Mouse (Mus musculus): ENCODE data around the gene Hoxd3.

DNA sequence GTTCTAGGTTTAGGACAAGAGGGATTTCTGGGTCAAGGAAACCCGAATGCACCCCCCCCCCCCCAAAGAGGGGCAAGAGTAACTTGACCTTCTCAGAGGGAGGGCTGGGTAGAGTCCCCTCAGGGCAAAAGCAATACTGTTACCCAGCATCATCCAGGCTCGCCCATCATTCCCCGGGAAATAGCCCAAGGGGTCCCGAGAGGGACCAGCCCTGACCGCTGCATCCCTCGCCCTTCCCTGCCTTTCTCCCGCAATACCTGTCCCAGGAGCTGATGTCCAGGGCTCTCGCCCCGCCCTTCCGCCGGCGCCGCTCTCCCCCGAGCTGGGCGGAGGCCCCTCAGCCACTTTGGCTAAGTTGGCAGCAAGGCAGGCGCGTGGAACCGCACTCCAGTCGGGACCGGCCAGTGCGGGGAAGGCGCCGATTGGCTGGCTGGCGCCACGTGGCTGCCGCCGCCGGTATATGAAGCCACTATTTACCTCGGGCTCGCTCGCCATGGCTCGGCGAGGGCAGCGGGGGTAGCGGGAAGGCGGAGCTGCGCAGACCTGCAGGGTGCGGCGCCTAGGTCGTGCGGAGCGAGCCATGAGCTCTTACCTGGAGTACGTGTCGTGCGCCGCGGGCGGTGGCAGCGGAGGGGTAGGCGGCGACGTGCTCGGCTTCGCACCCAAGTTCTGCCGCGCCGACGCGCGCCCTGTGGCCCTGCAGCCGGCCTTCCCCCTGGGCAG, 51.0 kb downstream of the Hoxd3 start, which contains the start of gene Hoxd1:
- TF ChIP-seq GATA1 (IDR thresholded peaks at IDR 0.05; ENCODE audit: low read length) (no peak), TAL1 (IDR thresholded peaks at IDR 0.05; ENCODE audit: low read length) (no peak)

Measured in erythroblast, embryonic 14.5 days (primary cell).